Mouse (Mus musculus): ENCODE measurements around the gene Acvr2a.

DNA sequence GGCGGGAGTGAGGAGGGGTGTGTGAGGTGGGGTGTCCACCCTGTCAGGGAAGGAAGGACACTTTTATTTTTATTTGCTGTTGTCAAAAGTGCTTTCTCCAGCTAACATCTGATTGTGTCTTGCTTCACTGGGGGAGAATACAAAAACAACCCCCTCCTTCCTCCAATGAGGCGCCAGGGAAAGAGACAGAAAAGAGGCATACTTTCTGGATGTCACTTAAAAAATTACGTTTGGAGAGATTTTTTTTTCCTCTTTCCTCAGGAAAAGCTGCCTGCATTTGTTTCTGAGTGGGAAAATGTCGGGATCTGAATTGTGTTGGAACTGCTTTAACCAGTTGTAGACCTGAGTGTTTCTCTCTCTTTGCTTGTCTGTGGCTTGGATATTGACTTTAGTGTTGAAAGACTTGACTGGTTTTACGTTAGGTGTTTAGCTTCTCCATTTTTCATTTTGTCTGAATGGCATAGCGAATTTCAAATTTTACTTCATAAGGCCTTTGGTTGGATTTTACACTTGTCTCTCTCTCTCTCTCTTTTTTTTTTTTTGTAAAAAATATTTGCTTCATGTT is 136.5 kb downstream of the Acvr2a start:
- TF ChIP-seq GATA1 (IDR thresholded peaks at IDR 0.05; ENCODE audit: low read length): no peak
- TF ChIP-seq TAL1 (IDR thresholded peaks at IDR 0.05; ENCODE audit: low read length): no peak

Measured in erythroblast, embryonic 14.5 days (primary cell).